Mouse (Mus musculus) v-Abl transformed pro-B cells (cell line): ENCODE data around the gene Cdk2.

Source experiments
- in situ Hi-C, 2 experiments: fragments of 400-800 bp; cut with MboI; formaldehyde crosslinking; loops; one replicate each; pipeline ENCODE4 v1.15.1; 2025; ENCODE audit not compliant: unreplicated experiment in 2 of 2

Gene Cdk2

GRCm38 (mm10) chr10:128663441-128664220 is 41.2 kb downstream of the Cdk2 start:
- in situ Hi-C loops, result no loop called here

GRCm38 (mm10) chr10:128662465-128662864 is 42.4 kb downstream of the Cdk2 start:
- in situ Hi-C loops, result no loop called here

GRCm38 (mm10) chr10:128659490-128659889 is 45.3 kb downstream of the Cdk2 start:
- in situ Hi-C loops, result no loop called here

GRCm38 (mm10) chr10:128657844-128658243 is 47.0 kb downstream of the Cdk2 start:
- in situ Hi-C loops, result no loop called here

GRCm38 (mm10) chr10:128656731-128657130 is 48.1 kb downstream of the Cdk2 start:
- in situ Hi-C loops, result no loop called here

- in situ Hi-C loops, result no loop called here
These were observed 49.6 kb downstream of the Cdk2 start for GRCm38 (mm10) chr10:128655254-128655653.

- in situ Hi-C loops, result no loop called here
These were observed 51.0 kb downstream of the Cdk2 start for GRCm38 (mm10) chr10:128653866-128654265.
